In the genomic region with DNA sequence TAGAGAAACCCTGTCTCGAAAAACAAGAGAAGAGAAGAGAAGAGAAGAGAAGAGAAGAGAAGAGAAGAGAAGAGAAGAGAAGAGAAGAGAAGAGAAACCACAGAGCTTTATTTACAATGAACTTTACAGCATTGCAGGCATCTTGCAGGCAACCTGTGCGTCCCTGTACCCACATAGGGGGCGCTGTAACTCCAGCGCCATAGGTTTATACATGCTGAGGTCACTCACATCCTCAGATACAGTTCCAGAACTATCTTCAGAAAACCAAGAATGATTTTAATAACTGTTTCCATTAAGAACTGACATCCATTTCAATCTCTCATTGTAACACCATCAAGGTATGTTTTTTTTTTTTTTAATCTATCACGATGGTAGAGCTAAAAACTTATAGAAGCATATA, we compare ENCODE assay signal across 12 mouse cellular contexts. TPM values are rescaled to one million over a fixed set of nuclear protein-coding genes. Genes with fewer than 3 reads are reported as not detected.
A peak's percentile ranks its signal among the peaks of the same experiment; 100 is the strongest.
DNase-seq lines count a peak whose midpoint lies in the region; ATAC-seq and TF ChIP-seq lines count a peak whose summit lies in the region.
"Had no signal": no experiment of that assay in that cellular context is flagged by ENCODE, and none has a peak within 500 bp of the region (broad histone marks: within the 10 kb centered on the region; RNA-seq: fewer than 3 reads in every experiment).

No protein-coding gene starts in this region.

- TF ChIP-seq CTCF in heart, adult 2 months (IDR thresholded peaks at IDR 0.05), result peak; percentile 49
- peak; percentile 39; the same call in 1 of the 2 replicates for TF ChIP-seq CTCF in testis, adult 2 months (IDR thresholded peaks at IDR 0.05; ENCODE audit: control insufficient read depth, insufficient read depth, insufficient replicate concordance, low read depth, low read length)

- TF ChIP-seq POLR2A in heart, adult 2 months (IDR thresholded peaks at IDR 0.05; ENCODE audit: insufficient read depth, low read depth, low read length), result no peak
- TF ChIP-seq POLR2A in testis, adult 2 months (IDR thresholded peaks at IDR 0.05; ENCODE audit: control insufficient read depth, low read depth, low read length), result no peak

- no peak overlapping the region for H3K27ac ChIP-seq in heart, adult 2 months
- no peak overlapping the region for H3K27ac ChIP-seq in heart, embryonic 11.5 days (ENCODE audit: low read depth, low read length)
- H3K27ac ChIP-seq in testis, adult 2 months (ENCODE audit: control insufficient read depth, insufficient read depth, low read depth, low read length), result no peak overlapping the region
- H3K27ac ChIP-seq: heart, embryonic 15.5 days; limb, embryonic 10.5 days had no signal

- no peaks in the 10 kb centered on the region for H3K9me3 ChIP-seq in heart, embryonic 11.5 days (replicated peaks; ENCODE audit: control insufficient read depth, low read length)
- H3K9me3 ChIP-seq: heart, embryonic 15.5 days; limb, embryonic 10.5 days had no signal

- H3K4me3 ChIP-seq in heart, adult 2 months, result no peak overlapping the region
- H3K4me3 ChIP-seq in heart, embryonic 11.5 days (ENCODE audit: low read depth, low read length), result no peak overlapping the region
- no peak overlapping the region for H3K4me3 ChIP-seq in testis, adult 2 months (ENCODE audit: control insufficient read depth, low read depth, low read length)
- H3K4me3 ChIP-seq: heart, embryonic 15.5 days; limb, embryonic 10.5 days; myocyte had no signal

- H3K79me2 ChIP-seq in heart, adult 2 months (replicated peaks; ENCODE audit: control insufficient read depth, insufficient read depth, low read length), result no peaks in the 10 kb centered on the region

- intact Hi-C loops in heart, adult 2 months (cut with DNase I), result no loop called here

- TF ChIP-seq EP300 in heart, adult 2 months (IDR thresholded peaks at IDR 0.05; ENCODE audit: insufficient read depth, low read depth, low read length), result no peak

- H3K36me3 ChIP-seq in heart, adult 2 months (ENCODE audit: control insufficient read depth, insufficient read depth, low read length), result no peaks in the 10 kb centered on the region
- peaks cover 2% of the 10 kb centered on the region; the same call in 1 of the 2 replicates for H3K36me3 ChIP-seq in heart, embryonic 11.5 days (ENCODE audit: control insufficient read depth, insufficient read depth, low read length)
- H3K36me3 ChIP-seq in testis, adult 2 months (ENCODE audit: control insufficient read depth, insufficient read depth, low read length), result no peaks in the 10 kb centered on the region

- no peak overlapping the region for H3K4me2 ChIP-seq in heart, embryonic 11.5 days
- H3K4me2 ChIP-seq: heart, embryonic 15.5 days had no signal

- H3K27me3 ChIP-seq in heart, adult 2 months (ENCODE audit: control insufficient read depth, insufficient read depth, low read length), result no peaks in the 10 kb centered on the region; the same call in 1 of the 2 replicates
- no peaks in the 10 kb centered on the region for H3K27me3 ChIP-seq in heart, embryonic 11.5 days (ENCODE audit: control insufficient read depth, insufficient read depth, low read length)
- no peaks in the 10 kb centered on the region for H3K27me3 ChIP-seq in testis, adult 2 months (ENCODE audit: control insufficient read depth, insufficient read depth, low read length)
- H3K27me3 ChIP-seq: heart, embryonic 15.5 days had no signal

- no peak overlapping the region for H3K9ac ChIP-seq in heart, adult 2 months (ENCODE audit: low read depth, low read length)
- no peak overlapping the region for H3K9ac ChIP-seq in heart, embryonic 11.5 days (ENCODE audit: low read depth, low read length)
- H3K9ac ChIP-seq: heart, embryonic 15.5 days had no signal

- H3K4me1 ChIP-seq in heart, adult 2 months (ENCODE audit: control insufficient read depth, insufficient read depth, low read length), result no peaks in the 10 kb centered on the region
- H3K4me1 ChIP-seq in heart, embryonic 11.5 days (ENCODE audit: control insufficient read depth, insufficient read depth, low read length), result no peaks in the 10 kb centered on the region; the same call in 1 of the 2 replicates
- H3K4me1 ChIP-seq in testis, adult 2 months (ENCODE audit: control insufficient read depth, insufficient read depth, low read length), result peaks cover 2% of the 10 kb centered on the region; the same call in 1 of the 2 replicates

- no peak for DNase-seq in heart, adult 2 months
- no peak for DNase-seq in testis, postnatal 14 days (ENCODE audit: low spot score)
- DNase-seq in right cerebral cortex, postnatal 36 days (ENCODE audit: low spot score in 2 of 2), result no peak
- no peak for DNase-seq in urinary bladder, postnatal 36 days (ENCODE audit: low spot score in 2 of 2)
- DNase-seq in cerebellum, adult 11-12 months, result no peak

- whole genome bisulfite sequencing in heart, adult 2 months, result 55% methylated on average over 5 of the region's 5 CpGs
- WGBS in heart, embryonic 11.5 days (ENCODE audit: insufficient replicate concordance), result 57% methylated on average over 5 of the region's 5 CpGs

- no peak for ATAC-seq in heart, embryonic 11.5 days (replicated peaks; ENCODE audit: insufficient number of reproducible peaks, low FRiP score, low TSS enrichment)
- ATAC-seq in granulocyte monocyte progenitor cell, adult 5-6 weeks (replicated peaks; ENCODE audit: poor library complexity, severe bottlenecking), result 0 out of 2 replicates have a peak, but pooled peaks have one; percentile 45
- ATAC-seq: activated CD4-positive, CD25-positive, alpha-beta regulatory T cell, adult 4 months had no signal

RNA-seq across cellular contexts. Expression of a gene that starts 27.6 kb away (rescaled TPM):
- total RNA-seq in heart, adult 2 months (2021), result 1 to 10 TPM; 5.3 to 6.6 TPM
- polyA plus RNA-seq in heart, adult 2 months (2012; rRNA removed), result 2.3 and 3.9 TPM in 2 replicates
- 25.9 and 32.6 TPM in 2 replicates for polyA plus RNA-seq in heart, embryonic 11.5 days (2014; fragmentation: Nextera tagmentation; extraction: Ambion mirVana)
- polyA plus RNA-seq in testis, adult 2 months (2012; rRNA removed), result 0.10 and 0.11 TPM in 2 replicates
- 12.8 and 21.1 TPM in 2 replicates for total RNA-seq in granulocyte monocyte progenitor cell, adult 5-6 weeks (2014; fragmentation: Nextera tagmentation)
- 7.5 and 8.6 TPM in 2 replicates for total RNA-seq in granulocyte monocyte progenitor cell, adult 5-6 weeks (2017)

RNA-seq across cellular contexts. Expression of a gene that starts 39.2 kb away (rescaled TPM):
- total RNA-seq in heart, adult 2 months (2021), result 10 to 100 TPM; 20.4 to 27.1 TPM
- polyA plus RNA-seq in heart, adult 2 months (2012; rRNA removed), result 21.7 and 35.8 TPM in 2 replicates
- polyA plus RNA-seq in heart, embryonic 11.5 days (2014; fragmentation: Nextera tagmentation; extraction: Ambion mirVana), result 12.0 and 12.7 TPM in 2 replicates
- 4.6 and 4.7 TPM in 2 replicates for polyA plus RNA-seq in testis, adult 2 months (2012; rRNA removed)
- total RNA-seq in granulocyte monocyte progenitor cell, adult 5-6 weeks (2014; fragmentation: Nextera tagmentation), result 15.7 and 24.2 TPM in 2 replicates
- 17.6 and 19.0 TPM in 2 replicates for total RNA-seq in granulocyte monocyte progenitor cell, adult 5-6 weeks (2017)
